ENCODE assay signal across 12 mouse cellular contexts in genomic region chr17:28513844-28514243, GRCm38 (mm10). TPM values are rescaled to one million over a fixed set of nuclear protein-coding genes. Genes with fewer than 3 reads are reported as not detected.
DNase-seq lines count a peak whose midpoint lies in the region; ATAC-seq and TF ChIP-seq lines count a peak whose summit lies in the region.
"Had no signal": no experiment of that assay in that cellular context is flagged by ENCODE, and none has a peak within 500 bp of the region (broad histone marks: within the 10 kb centered on the region; RNA-seq: fewer than 3 reads in every experiment).

No protein-coding gene starts in this region.

- no peak for ATAC-seq in hindbrain, embryonic 12.5 days (ENCODE audit: low FRiP score)
- ATAC-seq in common myeloid progenitor, adult 5-6 weeks (replicated peaks; ENCODE audit: low read depth, poor library complexity, severe bottlenecking): peak; percentile 15; the same call in 1 of the 2 replicates
- ATAC-seq in lung, embryonic 14.5 days (ENCODE audit: insufficient read depth): no peak
- ATAC-seq: forebrain, embryonic 13.5 days had no signal

- H3K27me3 ChIP-seq in hindbrain, embryonic 10.5 days (ENCODE audit: insufficient read depth, poor library complexity, severe bottlenecking): peaks cover 59% of the 10 kb centered on the region
- H3K27me3 ChIP-seq in hindbrain, embryonic 12.5 days: peaks cover 34% of the 10 kb centered on the region
- H3K27me3 ChIP-seq in lung, embryonic 14.5 days (ENCODE audit: insufficient read depth, low read length): no peaks in the 10 kb centered on the region

- no peak for DNase-seq in hindbrain, embryonic 10.5 days (ENCODE audit: low spot score)
- DNase-seq in 416B (ENCODE audit: low read depth): peak; percentile 81
- DNase-seq in lung, embryonic 14.5 days: peak; percentile 17
- no peak for DNase-seq in right cerebral cortex, postnatal 10 days (ENCODE audit: low spot score in 2 of 2)
- no peak for DNase-seq in left cerebral cortex, adult 18-20 months (ENCODE audit: low spot score in 2 of 2)
- no peak for DNase-seq in frontal cortex, adult 2 months (ENCODE audit: extremely low spot score in 1 of 2, low spot score in 1 of 2)

- H3K27ac ChIP-seq in hindbrain, embryonic 10.5 days: peak overlapping the region; percentile 64; the same call in 1 of the 2 replicates
- H3K27ac ChIP-seq in hindbrain, embryonic 12.5 days: no peak overlapping the region
- H3K27ac ChIP-seq in lung, embryonic 14.5 days (ENCODE audit: low read depth): no peak overlapping the region
- H3K27ac ChIP-seq: forebrain, embryonic 13.5 days had no signal

- H3K9ac ChIP-seq in hindbrain, embryonic 12.5 days: no peak overlapping the region
- H3K9ac ChIP-seq in lung, embryonic 14.5 days: no peak overlapping the region
- H3K9ac ChIP-seq: forebrain, embryonic 13.5 days had no signal

- no peak overlapping the region for H3K4me2 ChIP-seq in hindbrain, embryonic 12.5 days (replicated peaks)
- no peak overlapping the region for H3K4me2 ChIP-seq in lung, embryonic 14.5 days
- H3K4me2 ChIP-seq: forebrain, embryonic 13.5 days had no signal

- no peak overlapping the region for H3K4me3 ChIP-seq in hindbrain, embryonic 10.5 days
- H3K4me3 ChIP-seq in hindbrain, embryonic 12.5 days: no peak overlapping the region
- H3K4me3 ChIP-seq in lung, embryonic 14.5 days (ENCODE audit: low read depth, low read length): no peak overlapping the region
- H3K4me3 ChIP-seq: forebrain, embryonic 13.5 days had no signal

- TF ChIP-seq CTCF in lung, embryonic 14.5 days (IDR thresholded peaks at IDR 0.05; ENCODE audit: low read depth): no peak

- H3K36me3 ChIP-seq in hindbrain, embryonic 10.5 days: no peaks in the 10 kb centered on the region
- no peaks in the 10 kb centered on the region for H3K36me3 ChIP-seq in hindbrain, embryonic 12.5 days
- H3K36me3 ChIP-seq in lung, embryonic 14.5 days (ENCODE audit: insufficient read depth): no peaks in the 10 kb centered on the region

- no peaks in the 10 kb centered on the region for H3K9me3 ChIP-seq in hindbrain, embryonic 10.5 days
- no peaks in the 10 kb centered on the region for H3K9me3 ChIP-seq in hindbrain, embryonic 12.5 days (replicated peaks)
- no peaks in the 10 kb centered on the region for H3K9me3 ChIP-seq in lung, embryonic 14.5 days (ENCODE audit: low read depth, low read length)
- H3K9me3 ChIP-seq: forebrain, embryonic 13.5 days had no signal

- peaks cover 77% of the 10 kb centered on the region for H3K4me1 ChIP-seq in hindbrain, embryonic 10.5 days (replicated peaks)
- H3K4me1 ChIP-seq in hindbrain, embryonic 12.5 days: peaks cover 47% of the 10 kb centered on the region
- H3K4me1 ChIP-seq in lung, embryonic 14.5 days (ENCODE audit: insufficient read depth): peaks cover 14% of the 10 kb centered on the region

- WGBS in hindbrain, embryonic 10.5 days: 65% methylated on average over 7 of the region's 7 CpGs
- 66% methylated on average over 7 of the region's 7 CpGs for WGBS in hindbrain, embryonic 12.5 days
- WGBS in lung, embryonic 14.5 days: 50% methylated on average over 7 of the region's 7 CpGs

RNA-seq across cellular contexts. Expression of gene Fkbp5, which starts 3.5 kb away (rescaled TPM):
- 34.3 and 37.9 TPM in 2 replicates for polyA plus RNA-seq in hindbrain, embryonic 10.5 days (2016; fragmentation: Nextera tagmentation; extraction: Ambion mirVana)
- 28.3 and 32.6 TPM in 2 replicates for polyA plus RNA-seq in hindbrain, embryonic 12.5 days (2016; fragmentation: Nextera tagmentation; extraction: Ambion mirVana)
- 35.0 and 49.6 TPM in 2 replicates for total RNA-seq in common myeloid progenitor, adult 5-6 weeks (2017)
- 8.3 and 8.7 TPM in 2 replicates for polyA plus RNA-seq in lung, embryonic 14.5 days (2014; fragmentation: Nextera tagmentation; extraction: Ambion mirVana)
- 10 to 100 TPM; 37.8 to 42.8 TPM for total RNA-seq in left cerebral cortex, adult 18-20 months (2021)
- polyA plus RNA-seq in frontal cortex, adult 2 months (2012; rRNA removed): 16.3 and 18.9 TPM in 2 replicates

RNA-seq across cellular contexts. Expression of gene Armc12, which starts 16.8 kb away (rescaled TPM):
- not detected in 2 replicates for polyA plus RNA-seq in hindbrain, embryonic 10.5 days (2016; fragmentation: Nextera tagmentation; extraction: Ambion mirVana)
- polyA plus RNA-seq in hindbrain, embryonic 12.5 days (2016; fragmentation: Nextera tagmentation; extraction: Ambion mirVana): not detected in 2 replicates
- total RNA-seq in common myeloid progenitor, adult 5-6 weeks (2017): not detected in 2 replicates
- not detected in 2 replicates for polyA plus RNA-seq in lung, embryonic 14.5 days (2014; fragmentation: Nextera tagmentation; extraction: Ambion mirVana)
- not detected for total RNA-seq in left cerebral cortex, adult 18-20 months (2021)
- not detected in 2 replicates for polyA plus RNA-seq in frontal cortex, adult 2 months (2012; rRNA removed)
- total RNA-seq: megakaryocyte-erythroid progenitor cell, adult 5-6 weeks; MEL had no signal
- polyA plus RNA-seq: forebrain, embryonic 13.5 days; large intestine, adult 2 months had no signal

RNA-seq across cellular contexts. Expression of gene Clpsl2, which starts 35.4 kb away (rescaled TPM):
- polyA plus RNA-seq in hindbrain, embryonic 10.5 days (2016; fragmentation: Nextera tagmentation; extraction: Ambion mirVana): not detected in 2 replicates
- not detected in 2 replicates for polyA plus RNA-seq in hindbrain, embryonic 12.5 days (2016; fragmentation: Nextera tagmentation; extraction: Ambion mirVana)
- not detected in 2 replicates for total RNA-seq in common myeloid progenitor, adult 5-6 weeks (2017)
- not detected in 2 replicates for polyA plus RNA-seq in lung, embryonic 14.5 days (2014; fragmentation: Nextera tagmentation; extraction: Ambion mirVana)
- not detected for total RNA-seq in left cerebral cortex, adult 18-20 months (2021)
- not detected in 2 replicates for polyA plus RNA-seq in frontal cortex, adult 2 months (2012; rRNA removed)
- total RNA-seq: megakaryocyte-erythroid progenitor cell, adult 5-6 weeks; MEL had no signal
- polyA plus RNA-seq: forebrain, embryonic 13.5 days; large intestine, adult 2 months had no signal

RNA-seq across cellular contexts. Expression of gene Clps, which starts 46.7 kb away (rescaled TPM):
- polyA plus RNA-seq in hindbrain, embryonic 10.5 days (2016; fragmentation: Nextera tagmentation; extraction: Ambion mirVana): not detected in 2 replicates
- not detected in 2 replicates for polyA plus RNA-seq in hindbrain, embryonic 12.5 days (2016; fragmentation: Nextera tagmentation; extraction: Ambion mirVana)
- not detected in 2 replicates for total RNA-seq in common myeloid progenitor, adult 5-6 weeks (2017)
- 0.33 and 0.80 TPM in 2 replicates for polyA plus RNA-seq in lung, embryonic 14.5 days (2014; fragmentation: Nextera tagmentation; extraction: Ambion mirVana)
- not detected for total RNA-seq in left cerebral cortex, adult 18-20 months (2021)
- 0.18 TPM in 1 of 2 replicates, not detected in the other for polyA plus RNA-seq in frontal cortex, adult 2 months (2012; rRNA removed)
- total RNA-seq: megakaryocyte-erythroid progenitor cell, adult 5-6 weeks; MEL had no signal

Comparison
In these comparisons a context has a peak if more than half of its experiments do, and no peak if none do; other contexts are left out.
1. DNase-seq: peak in 416B (single experiment) and lung, embryonic 14.5 days (single experiment); none in hindbrain, embryonic 10.5 days (single experiment), right cerebral cortex, postnatal 10 days (0 of 2), left cerebral cortex, adult 18-20 months (0 of 2) and frontal cortex, adult 2 months (0 of 2).